Mouse (Mus musculus) cerebellum, postnatal 25 days (tissue): ENCODE results near the gene Slc25a47.
"Not testable (repeated sequence)": the region's sequence is repeated elsewhere in the genome, so short reads cannot be mapped to it uniquely, and the experiment has no call there.

Source experiments
- DNase-seq, 2 experiments: peaks; one replicate each; pipeline ENCODE4 v3.0.0; 2021; ENCODE audit warnings: mixed read lengths in 2 of 2

Gene Slc25a47

DNA sequence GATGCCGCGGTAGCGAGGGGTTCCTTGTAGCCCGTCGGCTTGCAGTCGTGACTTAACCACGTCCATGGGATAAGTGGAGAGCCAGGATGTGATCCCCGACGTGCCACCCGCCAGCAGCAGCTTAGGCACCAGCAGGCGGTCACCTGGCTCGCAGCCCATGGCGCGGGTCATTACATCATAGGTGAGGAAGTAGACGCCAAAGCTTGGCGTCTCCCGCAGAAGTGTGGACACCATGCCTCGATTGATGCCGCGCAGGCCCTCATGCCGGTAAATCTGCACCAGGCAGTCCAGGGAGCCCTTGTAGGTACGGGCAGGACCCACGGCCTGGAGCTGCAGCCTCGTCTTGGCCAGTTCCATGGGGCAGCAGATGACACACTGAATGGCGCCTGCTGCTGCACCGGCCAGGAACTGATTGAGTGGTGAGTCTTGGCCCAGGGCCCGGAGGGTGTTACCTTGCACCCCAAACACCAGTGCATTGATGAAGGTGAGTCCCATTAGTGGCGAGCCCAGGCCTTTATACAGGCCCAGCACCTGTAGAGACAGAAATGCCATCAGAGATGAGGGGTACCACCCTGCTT is 8.8 kb upstream of the Slc25a47 start:
- peak; percentile 87 to 88 for DNase-seq

DNA sequence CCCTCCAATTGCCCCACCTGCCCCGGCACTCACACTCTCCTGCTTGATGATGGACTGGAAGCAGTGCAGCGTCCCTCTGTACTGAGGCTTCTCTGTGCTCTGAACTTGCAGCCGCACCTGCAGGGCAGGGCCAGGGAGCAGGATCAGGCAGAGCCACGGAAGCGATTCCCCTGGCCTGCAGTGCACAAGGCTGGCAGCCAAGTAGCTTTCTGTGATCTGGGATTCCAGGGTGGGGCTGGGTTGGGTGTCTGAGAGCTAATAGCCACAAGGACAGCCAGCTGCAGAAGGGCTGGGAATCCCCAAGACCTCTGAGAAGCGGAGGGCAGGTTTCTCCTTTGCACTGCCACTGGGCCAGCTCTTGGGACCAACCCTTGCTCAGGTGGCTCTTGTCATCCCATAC is 8.2 kb upstream of the Slc25a47 start:
- peak in 1 of 2 experiments; percentile 42 for DNase-seq

DNA sequence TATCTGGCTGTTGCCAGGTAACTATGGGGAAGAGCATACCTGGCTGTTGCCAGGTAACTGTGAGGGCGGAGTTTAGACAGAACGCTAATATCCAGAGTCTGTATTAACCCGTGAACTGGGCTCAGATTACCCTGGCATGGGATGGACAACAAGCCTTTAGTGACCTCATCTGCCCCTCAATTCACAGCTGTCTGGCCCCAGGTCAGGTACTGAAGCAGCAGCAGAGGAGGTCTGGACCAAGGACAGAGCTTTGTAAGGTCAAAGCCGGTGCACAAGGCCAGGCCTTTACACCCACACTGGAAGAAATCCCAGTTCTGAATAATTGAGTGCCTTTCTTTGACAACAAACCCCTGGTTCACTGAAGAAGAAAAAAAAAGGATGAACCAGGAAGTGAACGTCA is 6.2 kb upstream of the Slc25a47 start:
- DNase-seq, result no peak

DNA sequence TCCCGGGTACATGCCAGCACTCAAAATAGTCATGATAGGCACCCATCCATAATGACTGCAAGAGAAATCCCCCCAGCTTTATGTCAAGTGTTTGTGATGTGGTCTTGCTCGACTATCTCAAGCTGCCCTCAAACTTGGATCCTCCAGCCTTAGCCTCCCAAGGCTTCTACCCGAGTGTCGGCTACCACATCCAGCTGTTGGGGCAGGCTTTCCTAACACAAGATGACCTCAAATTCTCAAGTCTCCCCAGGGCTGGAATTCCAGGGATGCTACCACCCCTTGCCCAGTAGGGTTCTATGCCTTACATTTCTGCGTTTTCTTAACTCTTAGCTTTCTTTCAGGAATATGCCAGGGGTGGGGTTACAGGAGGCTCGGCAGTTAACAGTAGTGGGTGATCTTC is 5.5 kb upstream of the Slc25a47 start:
- DNase-seq, result peak in 1 of 2 experiments; percentile 21

DNA sequence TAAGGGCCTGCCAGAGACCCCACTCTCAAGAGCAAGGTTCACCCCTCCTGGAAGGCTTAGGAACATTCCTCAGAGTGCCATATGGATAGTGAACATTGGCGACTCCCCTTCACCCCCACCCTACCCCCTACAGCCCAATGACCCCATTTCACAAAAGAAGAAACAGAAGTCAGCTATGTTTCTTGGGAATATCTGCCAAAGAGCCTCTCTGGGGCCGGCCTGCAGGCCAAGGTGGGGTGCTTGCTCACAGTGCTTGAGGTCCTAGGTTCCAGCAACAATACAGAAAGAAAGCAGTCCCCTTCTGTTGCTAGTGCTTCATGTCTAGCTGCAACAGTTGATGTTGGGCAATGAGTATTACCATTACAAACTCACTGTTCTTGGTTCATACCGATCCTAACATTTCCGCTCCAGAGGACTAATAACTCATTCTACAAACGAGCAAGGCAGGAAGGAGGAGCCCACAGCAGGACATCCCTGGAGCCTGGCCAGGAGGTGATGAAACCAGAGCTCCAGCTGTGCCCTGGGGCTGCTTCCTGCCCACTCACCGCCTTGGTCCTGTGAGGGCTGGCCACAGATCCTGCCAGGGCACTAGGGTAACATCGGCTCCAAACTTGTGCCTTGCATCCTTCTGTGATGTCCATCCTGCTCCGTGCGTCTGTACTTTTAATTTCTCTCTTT is 3.7 kb upstream of the Slc25a47 start:
- DNase-seq, result peak; percentile 70 to 80

DNA sequence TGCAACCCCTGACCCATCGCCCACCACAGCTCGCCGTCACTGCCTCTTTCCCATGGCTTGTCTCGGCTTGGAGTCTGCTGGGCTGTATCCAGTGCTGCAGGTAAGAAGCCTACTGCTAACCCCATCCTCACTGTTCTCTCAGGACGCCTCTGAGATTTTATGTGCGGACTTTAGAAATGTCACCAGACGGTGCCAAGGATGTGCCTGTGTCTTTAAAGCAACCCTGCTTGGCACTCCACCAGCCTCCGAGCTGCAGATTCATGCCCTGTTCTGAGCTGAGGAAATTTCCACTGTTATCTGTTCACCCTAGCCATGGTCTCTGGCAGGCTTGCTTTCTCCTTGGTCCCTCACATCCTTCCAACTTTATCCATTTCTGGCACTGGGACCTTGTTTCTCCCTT is 3.0 kb upstream of the Slc25a47 start:
- DNase-seq, result peak; percentile 79 to 87

DNA sequence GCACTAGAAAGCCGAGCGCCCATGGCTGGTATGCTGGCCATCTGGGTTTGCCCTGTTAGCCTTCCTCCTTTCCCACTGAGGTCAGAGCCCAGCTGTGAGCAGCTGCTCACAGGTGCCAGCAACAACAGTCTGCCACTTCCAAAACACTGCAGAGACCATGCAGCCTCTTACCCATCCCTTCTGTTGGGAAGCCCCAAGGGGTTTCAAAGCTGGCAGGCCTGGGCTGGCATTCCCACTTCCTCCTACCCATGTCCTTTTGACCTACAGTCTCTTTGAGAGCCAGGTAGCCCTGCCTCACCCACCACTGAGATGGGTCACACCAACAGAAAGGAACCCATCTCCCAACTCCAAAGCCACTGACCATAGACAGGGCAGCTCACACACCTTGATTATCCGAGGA is 2.4 kb upstream of the Slc25a47 start:
- no peak for DNase-seq

DNA sequence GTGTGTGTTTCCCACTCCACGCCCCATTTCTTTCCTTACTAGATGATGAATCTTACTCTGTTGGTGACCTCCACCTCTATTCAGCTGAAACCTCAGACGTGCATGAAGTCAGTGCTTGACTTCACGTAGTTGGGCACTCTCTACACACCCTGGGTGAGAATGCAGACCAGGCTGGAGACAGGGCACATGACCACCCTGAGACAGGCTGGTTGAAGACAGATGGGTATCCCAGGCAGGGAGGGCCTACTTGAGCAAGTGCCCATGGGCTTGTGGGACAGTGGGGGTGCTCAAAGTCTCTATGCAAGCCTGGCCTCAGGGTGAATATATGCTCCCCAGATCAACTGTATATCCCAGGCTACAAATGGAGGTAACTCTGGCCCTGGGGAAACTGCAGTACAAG is 1.5 kb upstream of the Slc25a47 start:
- no peak for DNase-seq

DNA sequence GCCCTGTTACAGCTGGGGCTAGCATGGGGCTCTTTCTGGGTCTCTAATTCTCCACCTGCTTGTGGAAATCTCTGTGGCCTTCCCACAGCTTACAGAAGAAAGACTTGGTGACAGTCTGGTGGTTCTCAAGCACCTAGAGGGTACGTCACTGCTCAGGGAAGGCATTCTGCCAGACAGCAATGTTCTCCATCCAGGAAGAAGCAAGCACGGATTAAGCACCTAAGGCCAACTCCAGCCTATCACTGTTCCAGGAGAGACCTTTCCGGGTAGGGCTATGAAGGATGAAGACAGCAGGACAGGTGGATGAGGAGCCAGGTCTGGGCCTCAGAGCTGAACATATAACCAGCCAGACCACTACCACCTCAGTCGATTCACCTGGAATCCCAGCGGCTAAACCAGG is 1.1 kb upstream of the Slc25a47 start:
- peak; percentile 50 to 53 for DNase-seq

DNA sequence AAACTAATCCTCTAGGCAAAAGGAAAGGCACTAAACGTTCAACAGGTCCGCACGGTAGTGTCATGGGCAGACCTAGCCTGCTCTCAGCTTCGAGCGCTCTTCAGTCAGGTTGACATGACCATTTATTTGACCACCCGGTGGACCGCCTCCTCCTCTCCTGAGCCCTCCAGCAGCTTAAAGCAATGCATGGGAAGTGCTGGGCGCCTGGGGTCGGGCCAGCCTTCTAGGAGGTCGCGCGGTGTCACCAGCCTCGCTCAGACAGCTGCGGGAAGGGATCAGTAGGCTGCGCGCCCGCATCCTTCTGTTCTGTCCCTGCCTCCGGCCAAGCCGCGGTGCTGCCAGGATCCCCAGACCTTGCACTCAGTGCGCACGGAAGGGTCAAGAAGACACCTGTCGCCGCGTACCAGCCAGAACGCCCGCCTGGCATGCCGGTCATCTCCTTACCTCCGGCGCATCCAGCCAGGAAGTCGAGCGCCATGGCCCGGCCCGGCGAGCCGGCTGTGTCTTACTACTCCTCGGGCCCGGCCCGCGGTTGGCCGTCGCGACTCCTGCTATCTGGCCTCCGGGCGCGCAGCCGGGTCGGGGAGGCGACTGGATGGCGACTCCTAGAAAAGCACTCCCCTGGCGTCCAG is 522 bp upstream of the Slc25a47 start:
- DNase-seq, result no peak

DNA sequence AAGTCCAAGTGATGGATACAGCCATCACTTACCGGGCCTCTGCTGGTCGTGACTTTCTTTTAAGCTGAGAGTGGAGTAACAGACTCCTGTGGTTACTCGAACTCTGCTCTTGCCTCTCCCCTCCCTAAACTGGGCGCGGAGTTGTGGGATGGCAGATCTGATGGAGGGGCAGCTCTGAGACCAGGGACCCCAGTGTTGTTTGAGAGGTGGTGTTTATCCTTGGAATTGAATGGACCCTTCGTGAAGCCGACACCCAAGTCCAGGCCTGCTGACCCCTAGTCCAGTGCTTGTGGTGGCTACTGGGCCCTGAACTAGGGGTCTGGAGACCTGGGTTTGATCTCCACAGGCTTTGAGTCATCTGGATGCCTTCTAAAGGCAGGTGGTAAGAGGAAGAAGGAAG is 876 bp downstream of the Slc25a47 start:
- no peak for DNase-seq

DNA sequence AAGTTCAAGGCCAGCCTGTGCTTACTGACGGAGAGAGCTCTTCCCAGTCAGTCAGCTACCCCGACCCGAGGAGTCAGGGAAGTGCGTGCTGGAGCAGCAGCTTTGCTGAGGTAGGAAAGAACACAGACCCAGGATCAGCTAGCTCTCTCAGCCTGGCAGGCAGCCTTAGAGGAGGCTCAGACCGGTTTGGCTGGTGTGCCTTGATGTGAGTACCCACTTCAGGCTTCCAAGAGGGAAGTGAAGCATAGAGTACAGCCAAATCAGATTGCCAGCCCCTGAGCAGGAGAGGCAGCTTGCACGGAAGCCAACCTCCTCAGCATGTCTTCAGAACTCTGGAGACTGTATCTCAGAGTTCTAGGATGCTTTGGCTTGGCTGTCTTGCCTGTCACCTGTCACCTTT is 5.3 kb downstream of the Slc25a47 start:
- DNase-seq, result no peak

DNA sequence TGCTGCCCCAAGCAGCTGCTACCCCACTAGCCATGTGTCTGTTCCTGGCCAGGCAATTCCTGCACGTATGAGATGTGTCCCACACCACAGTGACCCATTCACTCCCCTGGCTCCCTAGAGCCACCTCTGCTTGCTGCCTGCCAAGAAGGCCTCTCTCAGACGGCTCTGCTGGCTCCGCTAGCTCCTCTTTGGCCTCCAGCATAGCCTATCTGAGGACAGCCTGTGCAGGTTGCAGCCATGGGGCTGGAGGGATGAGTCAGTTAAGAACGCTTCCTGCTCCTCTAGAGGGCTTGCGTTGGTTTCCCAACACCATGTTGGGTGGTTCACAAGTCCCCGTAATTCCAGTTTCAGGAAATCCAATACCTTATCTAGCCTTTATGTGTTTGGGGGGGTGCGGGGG is 6.8 kb downstream of the Slc25a47 start:
- no peak for DNase-seq

DNA sequence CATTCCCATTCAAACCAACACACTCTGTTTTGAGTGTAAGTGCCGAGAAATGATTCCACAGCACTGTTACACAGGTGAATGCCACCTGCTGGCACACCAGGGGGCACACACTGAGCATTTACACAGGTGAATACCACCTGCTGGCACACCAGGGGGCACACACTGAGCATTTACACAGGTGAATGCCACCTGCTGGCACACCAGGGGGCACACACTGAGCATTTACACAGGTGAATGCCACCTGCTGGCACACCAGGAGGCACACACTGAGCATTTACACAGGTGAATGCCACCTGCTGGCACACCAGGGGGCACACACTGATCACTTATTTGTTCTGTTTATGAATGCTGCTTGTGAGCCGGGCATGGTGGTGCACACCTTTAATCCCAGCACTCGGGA is 12.2 kb downstream of the Slc25a47 start:
- DNase-seq, result not testable (repeated sequence)

DNA sequence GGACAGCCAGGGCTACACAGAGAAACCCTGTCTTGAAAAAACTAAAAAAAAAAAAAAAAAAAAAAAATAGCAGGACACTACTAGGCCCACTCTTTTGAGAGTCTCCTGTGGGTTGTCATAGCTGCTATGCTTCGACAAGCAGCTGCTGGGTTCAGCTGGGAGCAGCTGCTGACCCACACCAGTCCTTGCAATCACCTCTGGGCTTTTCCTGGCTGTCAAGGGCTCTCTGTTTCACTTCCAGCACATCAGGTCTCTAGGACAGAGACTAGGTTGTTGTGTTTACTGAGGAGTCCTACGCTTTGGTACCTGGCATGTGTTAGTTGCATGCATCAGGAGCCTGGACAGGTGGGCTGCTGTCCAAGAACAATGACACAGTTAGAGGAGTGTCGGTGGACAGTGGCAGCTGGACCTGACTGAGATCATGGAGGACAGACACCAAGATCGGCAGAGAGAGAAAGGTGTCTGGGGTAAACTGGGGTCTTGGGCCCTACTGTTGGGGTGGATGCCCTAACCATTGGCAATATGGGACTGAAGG is 13.7 kb downstream of the Slc25a47 start:
- no peak for DNase-seq

DNA sequence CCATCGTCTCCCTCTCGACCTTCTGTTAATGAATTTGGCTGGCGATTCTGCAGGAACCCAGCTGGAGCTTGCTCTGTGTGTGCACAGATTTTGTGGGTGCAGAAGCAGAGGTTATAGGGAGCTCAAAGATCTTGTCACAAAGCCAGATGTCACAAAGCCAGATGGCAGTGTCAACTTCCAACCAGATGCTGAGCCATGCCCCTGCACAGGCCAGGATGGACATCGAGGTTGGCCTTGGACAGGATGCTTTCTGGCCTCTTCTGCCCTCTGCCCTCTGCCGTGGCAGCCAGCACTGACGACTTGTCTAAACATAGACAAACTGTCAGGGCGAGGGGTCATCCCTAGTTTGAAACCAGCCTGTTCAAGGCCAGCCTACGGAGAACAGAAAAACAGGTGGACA is 14.3 kb downstream of the Slc25a47 start:
- DNase-seq, result no peak

DNA sequence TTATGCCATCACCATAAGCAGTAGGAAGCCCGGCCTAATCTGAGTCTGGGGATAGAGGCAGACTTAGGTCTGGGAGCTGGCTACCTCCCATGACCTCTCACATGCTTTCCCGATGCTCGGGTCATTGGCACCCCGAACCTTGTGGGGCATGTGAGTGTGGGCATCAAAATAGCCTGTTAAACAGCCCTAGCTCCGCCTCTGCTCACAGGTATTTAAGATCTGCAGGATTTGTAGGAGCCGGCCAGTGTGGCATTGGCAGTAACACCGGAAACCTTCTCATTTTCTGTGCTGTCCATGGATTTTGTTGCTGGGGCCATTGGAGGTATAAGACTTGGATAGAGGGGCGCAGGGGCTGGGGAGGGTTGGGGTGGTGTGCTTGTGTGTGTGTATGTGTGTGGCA is 15.0 kb downstream of the Slc25a47 start:
- DNase-seq, result no peak

DNA sequence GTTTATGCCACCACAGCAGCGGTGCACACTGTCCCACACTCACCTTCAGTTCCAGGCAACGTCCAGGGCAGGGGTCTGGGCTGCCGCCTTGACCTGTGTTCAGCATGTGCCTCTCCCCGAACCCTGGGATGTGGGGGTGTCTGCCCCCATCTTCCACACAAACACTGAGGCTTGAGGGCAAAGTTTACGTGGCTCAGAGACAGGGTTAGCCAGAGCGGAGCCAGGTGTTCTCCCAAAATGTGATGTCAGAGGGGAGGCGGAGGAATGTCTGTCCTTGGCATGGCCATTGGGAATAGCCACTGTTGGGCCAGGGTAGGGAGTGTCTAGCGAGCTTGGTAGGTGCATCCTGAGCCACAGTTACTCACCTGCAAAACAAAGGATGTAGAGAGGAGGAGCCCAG is 17.0 kb downstream of the Slc25a47 start:
- DNase-seq, result no peak

DNA sequence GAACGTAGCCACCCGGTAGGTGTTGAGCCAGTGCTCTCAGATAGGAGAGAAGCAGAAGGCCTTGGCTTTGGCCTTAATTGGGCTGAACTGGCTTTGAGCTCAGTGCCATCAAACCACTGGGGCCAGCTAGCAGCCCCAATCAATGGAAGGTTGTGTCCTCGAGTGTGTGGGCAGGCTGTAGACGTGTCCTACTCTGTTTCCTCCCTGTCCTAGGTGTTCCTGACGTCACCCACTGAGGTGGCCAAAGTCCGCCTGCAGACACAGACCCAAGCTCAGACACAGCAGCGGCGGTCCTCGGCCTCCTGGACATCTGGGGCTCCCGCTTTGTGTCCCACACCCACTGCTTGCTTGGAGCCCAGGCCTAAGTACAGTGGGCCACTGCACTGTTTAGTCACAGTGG is 19.2 kb downstream of the Slc25a47 start:
- DNase-seq, result no peak

DNA sequence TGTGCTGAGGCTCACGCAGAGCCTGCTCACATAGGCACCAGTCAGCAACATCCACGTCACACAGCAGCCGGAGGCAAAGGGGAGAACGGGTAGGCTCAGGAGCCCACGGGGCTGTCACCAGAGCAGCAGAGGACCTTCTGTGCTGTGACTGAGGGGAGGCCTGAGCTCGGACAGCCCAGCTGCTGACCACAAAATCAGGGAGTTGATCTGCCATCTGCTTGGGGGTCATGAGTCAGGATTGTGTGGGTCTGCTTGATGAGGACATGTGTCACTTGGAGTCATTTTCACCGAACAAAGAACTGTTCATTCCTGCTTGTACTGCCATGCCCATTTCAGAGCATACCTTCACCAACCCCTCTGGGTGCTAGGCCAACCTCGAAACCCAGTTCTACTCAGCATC is 20.3 kb downstream of the Slc25a47 start:
- DNase-seq, result no peak

DNA sequence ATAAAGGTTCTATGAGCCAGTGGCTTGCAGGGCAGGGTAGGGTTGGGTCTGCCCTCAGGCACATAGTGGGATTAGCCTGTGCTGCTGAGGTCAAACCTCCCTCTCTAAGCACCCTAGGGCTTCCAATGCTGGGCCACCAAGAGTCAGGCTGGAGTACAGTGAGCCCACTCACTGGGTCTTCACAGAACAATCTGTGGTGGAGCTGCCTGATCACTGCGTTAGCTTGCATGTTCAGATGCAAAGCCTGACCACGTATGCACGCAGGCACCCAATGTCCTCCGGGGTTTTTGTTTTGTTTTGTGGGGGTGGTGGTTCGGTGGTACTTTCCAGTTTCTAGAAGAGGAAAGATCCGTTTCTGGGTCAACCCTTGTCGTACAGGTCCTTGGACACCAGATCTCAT is 21.3 kb downstream of the Slc25a47 start:
- no peak for DNase-seq

DNA sequence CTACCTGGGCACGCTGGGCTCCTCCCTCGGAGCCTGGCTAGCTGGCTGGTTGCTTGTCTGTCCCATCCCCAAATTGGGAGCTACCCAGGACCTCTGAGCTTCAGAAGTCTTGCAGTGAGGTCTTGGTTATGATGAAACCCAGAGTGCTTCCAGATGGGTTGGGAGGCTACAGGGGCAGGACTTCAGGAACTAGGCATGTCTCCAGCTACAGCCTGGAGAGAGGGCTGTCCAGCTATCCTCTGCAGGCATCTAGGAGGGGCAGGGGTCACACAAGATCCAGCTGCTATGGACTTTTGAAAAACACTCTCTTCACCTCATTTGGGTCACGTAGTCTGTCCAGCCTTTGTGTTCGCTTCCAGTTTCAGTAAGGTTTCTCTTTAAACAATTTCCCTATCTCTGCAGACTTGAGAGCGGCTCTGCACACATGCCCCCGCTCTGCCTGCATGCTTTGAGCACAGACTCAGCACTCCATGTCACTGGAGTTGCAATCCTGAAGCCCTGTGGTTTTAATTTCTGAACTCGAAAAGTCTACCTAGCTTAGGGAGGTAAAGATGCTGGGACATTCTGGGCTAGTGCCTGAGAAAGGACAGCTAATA is 21.8 kb downstream of the Slc25a47 start:
- DNase-seq, result no peak

DNA sequence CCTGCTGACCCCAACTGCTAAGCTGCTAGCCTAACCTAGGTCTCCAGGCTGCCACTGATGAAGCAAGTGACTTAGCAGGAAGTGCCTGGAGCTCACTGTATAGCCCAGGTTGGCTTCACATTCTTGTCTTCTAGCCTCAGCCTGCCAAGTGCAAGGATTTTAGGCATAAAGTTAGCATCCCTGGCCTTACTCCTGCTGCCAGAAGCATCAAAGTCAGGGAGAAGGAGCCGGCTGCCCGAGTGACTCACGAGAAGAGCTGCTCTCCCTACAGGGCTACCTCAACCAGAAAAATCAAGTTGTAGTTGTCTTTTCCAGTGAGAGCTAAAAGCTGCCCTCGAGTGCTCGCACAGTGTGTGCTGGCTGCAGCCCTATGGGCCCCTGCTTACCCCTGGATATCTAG is 22.6 kb downstream of the Slc25a47 start:
- no peak for DNase-seq

DNA sequence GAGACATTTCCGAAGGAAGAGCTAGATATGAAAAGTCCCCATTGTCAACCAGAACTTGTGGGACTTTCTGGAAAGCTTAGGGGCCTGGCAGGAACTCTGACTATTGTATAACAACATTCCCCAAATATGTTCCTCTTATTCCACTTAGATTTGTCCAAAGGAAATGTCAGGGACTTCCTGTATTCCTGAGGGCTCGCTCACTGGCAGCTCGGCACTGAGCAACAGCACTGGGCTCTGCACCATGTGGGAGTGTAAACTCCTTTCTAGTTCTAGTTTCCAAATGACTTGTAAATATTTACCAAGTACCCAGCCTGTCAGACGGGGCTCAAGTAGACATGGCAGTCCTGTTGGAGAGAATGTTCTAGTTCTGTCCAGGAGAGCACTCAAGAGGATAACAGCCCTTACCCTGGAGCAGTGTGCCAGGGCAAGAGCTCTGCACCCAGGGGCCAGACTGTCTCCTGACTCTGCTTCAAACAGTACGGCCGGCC is 29.2 kb downstream of the Slc25a47 start:
- no peak for DNase-seq
